23 mouse cellular contexts compared by ENCODE assay signal in genomic region chr3:84690091-84690771, GRCm38 (mm10). TPM values are rescaled to one million over a fixed set of nuclear protein-coding genes. Genes with fewer than 3 reads are reported as not detected.
DNase-seq lines count a peak whose midpoint lies in the region; ATAC-seq and TF ChIP-seq lines count a peak whose summit lies in the region.
"Had no signal": no experiment of that assay in that cellular context is flagged by ENCODE, and none has a peak within 500 bp of the region (broad histone marks: within the 10 kb centered on the region; RNA-seq: fewer than 3 reads in every experiment).

No protein-coding gene starts in this region.

- peak; percentile 53 for DNase-seq in heart, adult 11 months
- DNase-seq in heart, postnatal 4 days, result no peak
- DNase-seq in midbrain, embryonic 11.5 days (ENCODE audit: low spot score, missing footprints), result peak; percentile 86
- no peak for DNase-seq in midbrain, postnatal 0 days (ENCODE audit: low spot score)
- no peak for DNase-seq in liver
- DNase-seq: adrenal gland, adult 8-10 months; adrenal gland, postnatal 25 days; cerebellum, adult 11-12 months; cerebellum, adult 8-10 months; cerebellum, postnatal 36 days; embryo, embryonic 11 days; forebrain, postnatal 0 days; gastrocnemius, postnatal 25 days had no signal

- H3K4me2 ChIP-seq in midbrain, embryonic 11.5 days, result no peak overlapping the region
- no peak overlapping the region for H3K4me2 ChIP-seq in midbrain, postnatal 0 days (ENCODE audit: low read depth, low read length, poor library complexity, severe bottlenecking)
- H3K4me2 ChIP-seq: embryonic facial prominence, embryonic 13.5 days; forebrain, embryonic 13.5 days; heart, embryonic 11.5 days; hindbrain, embryonic 15.5 days had no signal

- no peak for ATAC-seq in midbrain, embryonic 11.5 days (ENCODE audit: low FRiP score)
- no peak for ATAC-seq in midbrain, postnatal 0 days (ENCODE audit: low FRiP score)
- peak; percentile 20; the same call in 1 of the 2 replicates for ATAC-seq in megakaryocyte, adult 5-6 weeks (ENCODE audit: poor library complexity, severe bottlenecking)
- no peak for ATAC-seq in megakaryocyte-erythroid progenitor cell, adult 5-6 weeks (replicated peaks; ENCODE audit: low FRiP score, low TSS enrichment, poor library complexity, severe bottlenecking)
- ATAC-seq: activated CD4-positive, CD25-positive, alpha-beta regulatory T cell, adult 4 months; CD4-positive, CD25-positive, alpha-beta regulatory T cell, adult 4 months; forebrain, embryonic 13.5 days; forebrain, postnatal 0 days had no signal

- H3K27me3 ChIP-seq in midbrain, embryonic 11.5 days (ENCODE audit: control insufficient read depth, insufficient read depth, low read length), result no peaks in the 10 kb centered on the region
- H3K27me3 ChIP-seq in midbrain, postnatal 0 days (ENCODE audit: insufficient read depth, low read length), result 0 out of 2 replicates have a peak, but pooled peaks cover 2% of the 10 kb centered on the region
- H3K27me3 ChIP-seq: embryonic facial prominence, embryonic 13.5 days; forebrain, embryonic 13.5 days had no signal

- H3K27ac ChIP-seq in midbrain, embryonic 11.5 days (ENCODE audit: low read depth, low read length), result no peak overlapping the region
- no peak overlapping the region for H3K27ac ChIP-seq in midbrain, postnatal 0 days (ENCODE audit: low read depth, low read length)
- H3K27ac ChIP-seq: embryonic facial prominence, embryonic 10.5 days; embryonic facial prominence, embryonic 13.5 days; forebrain, embryonic 13.5 days; hindbrain, embryonic 15.5 days had no signal

- H3K9me3 ChIP-seq in midbrain, embryonic 11.5 days (ENCODE audit: control insufficient read depth, low read length), result no peaks in the 10 kb centered on the region
- H3K9me3 ChIP-seq in midbrain, postnatal 0 days (ENCODE audit: low read length), result no peaks in the 10 kb centered on the region
- H3K9me3 ChIP-seq: embryonic facial prominence, embryonic 10.5 days; embryonic facial prominence, embryonic 13.5 days; forebrain, embryonic 13.5 days; hindbrain, embryonic 15.5 days had no signal

- no peaks in the 10 kb centered on the region for H3K36me3 ChIP-seq in midbrain, embryonic 11.5 days (ENCODE audit: control insufficient read depth, insufficient read depth, low read length)
- no peaks in the 10 kb centered on the region for H3K36me3 ChIP-seq in midbrain, postnatal 0 days (ENCODE audit: insufficient read depth, low read length)
- H3K36me3 ChIP-seq: embryonic facial prominence, embryonic 10.5 days; embryonic facial prominence, embryonic 13.5 days; hindbrain, embryonic 15.5 days had no signal

- WGBS in midbrain, embryonic 11.5 days, result 62% methylated on average over 7 of the region's 7 CpGs
- 65% methylated on average over 7 of the region's 7 CpGs for WGBS in midbrain, postnatal 0 days

- no peak overlapping the region for H3K4me3 ChIP-seq in midbrain, embryonic 11.5 days (ENCODE audit: low read depth, low read length)
- H3K4me3 ChIP-seq in midbrain, postnatal 0 days (ENCODE audit: low read depth, low read length), result no peak overlapping the region
- H3K4me3 ChIP-seq: embryonic facial prominence, embryonic 10.5 days; embryonic facial prominence, embryonic 13.5 days; erythroblast, embryonic 14.5 days; forebrain, embryonic 13.5 days; hindbrain, embryonic 15.5 days had no signal

- no peak for TF ChIP-seq CTCF in midbrain, postnatal 0 days (IDR thresholded peaks at IDR 0.05)

- peaks cover 7% of the 10 kb centered on the region; the same call in 1 of the 2 replicates for H3K4me1 ChIP-seq in midbrain, embryonic 11.5 days (ENCODE audit: control insufficient read depth, insufficient read depth, low read length)
- H3K4me1 ChIP-seq in midbrain, postnatal 0 days (ENCODE audit: insufficient read depth, low read length), result no peaks in the 10 kb centered on the region
- H3K4me1 ChIP-seq: embryonic facial prominence, embryonic 13.5 days; forebrain, embryonic 13.5 days had no signal

- H3K9ac ChIP-seq in midbrain, embryonic 11.5 days (ENCODE audit: low read length), result no peak overlapping the region
- H3K9ac ChIP-seq in midbrain, postnatal 0 days (replicated peaks; ENCODE audit: low read length, poor library complexity, severe bottlenecking), result no peak overlapping the region
- H3K9ac ChIP-seq: embryonic facial prominence, embryonic 13.5 days; forebrain, embryonic 13.5 days; forebrain, postnatal 0 days; hindbrain, embryonic 15.5 days had no signal

RNA-seq across cellular contexts. Expression of gene Tmem154, which starts 24.2 kb away (rescaled TPM):
- 1 to 10 TPM; 3.6 to 4.0 TPM for total RNA-seq in heart, postnatal 4 days (2021)
- 0.16 and 0.36 TPM in 2 replicates for polyA plus RNA-seq in midbrain, embryonic 11.5 days (2014; fragmentation: Nextera tagmentation; extraction: Ambion mirVana)
- 0.42 TPM in 1 of 2 replicates, not detected in the other for total RNA-seq in midbrain, postnatal 0 days (2014; rRNA removed)
- polyA plus RNA-seq in midbrain, postnatal 0 days (2015; fragmentation: Nextera tagmentation; extraction: Ambion mirVana), result 0.86 and 2.0 TPM in 2 replicates
- 94.0 and 94.4 TPM in 2 replicates for total RNA-seq in megakaryocyte, adult 5-6 weeks (2015)
- 44.4 and 60.0 TPM in 2 replicates for total RNA-seq in megakaryocyte, adult 5-6 weeks (2017)
- total RNA-seq in megakaryocyte-erythroid progenitor cell, adult 5-6 weeks (2014; fragmentation: Nextera tagmentation), result 0.47 and 1.2 TPM in 2 replicates
- total RNA-seq in megakaryocyte-erythroid progenitor cell, adult 5-6 weeks (2017), result 0.19 and 20.9 TPM in 2 replicates

Comparison
In these comparisons a context has a peak if more than half of its experiments do, and no peak if none do; other contexts are left out.
1. DNase-seq: peak in heart, adult 11 months (single experiment) and midbrain, embryonic 11.5 days (single experiment); none in heart, postnatal 4 days (single experiment), midbrain, postnatal 0 days (single experiment) and liver (single experiment).